Mouse (Mus musculus) ES-E14 (cell line): Measurements from ENCODE around the gene Cd151. TPM values are rescaled to one million over a fixed set of nuclear protein-coding genes. Genes with fewer than 3 reads are reported as not detected.

Experiments used
- DNase-seq: peaks from one replicate; pipeline ENCODE4 v3.0.0-alpha.2; 2013; ENCODE audit warnings: low read depth, low spot score
- H3K27ac ChIP-seq: 2 replicates; pipeline ENCODE4 v1.5.1; 2012; ENCODE audit warnings: low read depth, mild to moderate bottlenecking, low read length, moderate library complexity, mixed read lengths; ENCODE audit not compliant: poor library complexity, insufficient read depth, severe bottlenecking
- H3K36me3 ChIP-seq: 2 replicates; pipeline ENCODE4 v1.6.1; 2012; ENCODE audit warnings: mild to moderate bottlenecking, low read length, moderate library complexity, mixed read lengths; ENCODE audit not compliant: control insufficient read depth, poor library complexity, insufficient read depth, severe bottlenecking
- H3K4me1 ChIP-seq, 2 experiments: fragments of 150-350 bp in 1 of 2; sonication (generic) in 1 of 2; 2 replicates each; pipeline ENCODE4 v1.6.1; 2012; ENCODE audit warnings: low read length in 2 of 2, mild to moderate bottlenecking in 1 of 2, mixed read lengths in 1 of 2; ENCODE audit not compliant: control insufficient read depth in 2 of 2, insufficient read depth in 2 of 2, poor library complexity in 1 of 2
- H3K4me3 ChIP-seq, 2 experiments: fragments of 150-350 bp in 1 of 2; sonication (generic) in 1 of 2; 2 replicates each; pipeline ENCODE4 v1.5.1; 2012; ENCODE audit warnings: low read length in 2 of 2, low read depth in 1 of 2, mild to moderate bottlenecking in 1 of 2, mixed read lengths in 1 of 2; ENCODE audit not compliant: insufficient read depth in 1 of 2, poor library complexity in 1 of 2, severe bottlenecking in 1 of 2
- H3K9ac ChIP-seq: 2 replicates; pipeline ENCODE4 v1.6.1; 2012; ENCODE audit warnings: low read depth, mild to moderate bottlenecking, low read length, mixed read lengths; ENCODE audit not compliant: poor library complexity, insufficient read depth, severe bottlenecking
- H3K9me3 ChIP-seq: fragments of 150-350 bp; sonication (generic); 2 replicates; pipeline ENCODE4 v1.6.1; 2012; ENCODE audit warnings: low read depth, mild to moderate bottlenecking, low read length; ENCODE audit not compliant: control insufficient read depth, insufficient read depth
- CHD2 ChIP-seq: IDR thresholded peaks from 2 replicates; pipeline ENCODE4 v1.6.1; 2014; ENCODE audit warnings: mild to moderate bottlenecking, low read depth, low read length, inconsistent platforms
- HCFC1 ChIP-seq: IDR thresholded peaks from 2 replicates; pipeline ENCODE4 v1.6.1; 2012; ENCODE audit warnings: low read length, inconsistent platforms, borderline replicate concordance; ENCODE audit not compliant: insufficient read depth
- MAFK ChIP-seq: IDR thresholded peaks from 2 replicates; pipeline ENCODE4 v1.6.1; 2014; ENCODE audit warnings: mild to moderate bottlenecking, low read depth, low read length, inconsistent platforms; ENCODE audit not compliant: insufficient read depth
- ZC3H11A ChIP-seq: IDR thresholded peaks from 2 replicates; pipeline ENCODE4 v1.6.1; 2012; ENCODE audit warnings: low read depth, mild to moderate bottlenecking, inconsistent platforms, low read length, borderline replicate concordance
- ZNF384 ChIP-seq: IDR thresholded peaks from 2 replicates; pipeline ENCODE4 v1.6.1; 2012; ENCODE audit warnings: low read depth, low read length, inconsistent platforms
- in situ Hi-C, 2 experiments: fragments of 600-800 bp; cut with MboI; formaldehyde crosslinking; loops; one replicate each; pipeline ENCODE4 v1.15.1; 2025; ENCODE audit warnings: low sequenced_read_pairs in 2 of 2, inconsistent platforms in 1 of 2; ENCODE audit not compliant: unreplicated experiment in 2 of 2
- total RNA-seq: library from RNA; depleted of rRNA; stranded (reverse); fragments of 300-350 nt; gene quantifications from 2 replicates; pipeline ENCODE4 v1.2.3, GENCODE M21; 2012

Gene Cd151
- total RNA-seq, 1 experiment, result 238 TPM

GRCm38 (mm10) chr7:141471236-141471635, 4.0 kb downstream of the Cd151 start:
- no peak overlapping the region for H3K27ac ChIP-seq
- TF ChIP-seq ZNF384 (no peak), MAFK (no peak), HCFC1 (no peak)
- H3K9me3 ChIP-seq, result no peaks in the 10 kb centered on the region
- DNase-seq, result no peak
- no peak overlapping the region for H3K4me3 ChIP-seq
- in situ Hi-C loops, result no loop called here
- peaks cover 29% of the 10 kb centered on the region for H3K36me3 ChIP-seq
- H3K4me1 ChIP-seq, result peaks cover 3 to 32% of the 10 kb centered on the region in 2 experiments; a peak in 3 of 4 replicates
- H3K9ac ChIP-seq, result no peak overlapping the region

- TF ChIP-seq ZC3H11A (no peak), MAFK (no peak), HCFC1 (no peak), ZNF384 (no peak), CHD2 (no peak)
- peaks cover 0 to 32% of the 10 kb centered on the region in 2 experiments; a peak in 3 of 4 replicates for H3K4me1 ChIP-seq
- H3K36me3 ChIP-seq, result peaks cover 29% of the 10 kb centered on the region
- DNase-seq, result no peak
- in situ Hi-C loops, result no loop called here
- no peak overlapping the region for H3K4me3 ChIP-seq
- H3K9me3 ChIP-seq, result no peaks in the 10 kb centered on the region
- H3K9ac ChIP-seq, result no peak overlapping the region
- H3K27ac ChIP-seq, result no peak overlapping the region
Observed at GRCm38 (mm10) chr7:141472226-141472625, 5.0 kb downstream of the Cd151 start.

GRCm38 (mm10) chr7:141472763-141473162, 5.6 kb downstream of the Cd151 start:
- Histone ChIP-seq H3K9me3 (no peaks in the 10 kb centered on the region), H3K9ac (no peak overlapping the region), H3K36me3 (peaks cover 29% of the 10 kb centered on the region), H3K27ac (no peak overlapping the region), H3K4me1 (peaks cover 0 to 32% of the 10 kb centered on the region in 2 experiments; a peak in 3 of 4 replicates), H3K4me3 (no peak overlapping the region)
- in situ Hi-C loops, result no loop called here
- no peak for DNase-seq
- TF ChIP-seq MAFK, result no peak
- no peak for TF ChIP-seq ZNF384
- no peak for TF ChIP-seq HCFC1
- no peak for TF ChIP-seq CHD2
- no peak for TF ChIP-seq ZC3H11A

DNA sequence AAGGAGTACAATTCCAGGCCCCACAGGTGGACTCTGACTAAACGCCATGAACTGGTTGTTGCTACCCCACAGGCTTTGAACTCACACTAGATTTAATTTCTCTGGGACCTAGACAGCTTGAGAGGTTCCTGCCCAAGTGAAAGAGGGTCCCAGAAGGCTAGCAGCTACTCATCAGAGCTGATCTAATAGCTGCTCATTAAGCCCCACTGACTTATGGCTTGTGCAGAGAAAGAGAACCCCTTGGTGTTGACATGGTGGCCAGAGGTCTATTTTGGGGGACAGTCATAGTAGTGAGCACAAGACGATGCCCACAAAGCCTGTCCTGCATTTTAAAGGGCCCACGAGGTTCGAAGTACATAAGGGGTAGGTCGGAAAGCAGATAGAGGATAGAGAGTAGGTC, 7.0 kb downstream of the Cd151 start:
- Histone ChIP-seq H3K9me3 (no peaks in the 10 kb centered on the region), H3K36me3 (peaks cover 27% of the 10 kb centered on the region), H3K27ac (no peak overlapping the region), H3K9ac (peak overlapping the region; percentile 89), H3K4me3 (peak overlapping the region; percentile 88 to 98), H3K4me1 (peaks cover 0 to 23% of the 10 kb centered on the region in 2 experiments; a peak in 3 of 4 replicates)
- no peak for TF ChIP-seq CHD2
- no peak for TF ChIP-seq MAFK
- in situ Hi-C loops, result no loop called here
- DNase-seq, result no peak

DNA sequence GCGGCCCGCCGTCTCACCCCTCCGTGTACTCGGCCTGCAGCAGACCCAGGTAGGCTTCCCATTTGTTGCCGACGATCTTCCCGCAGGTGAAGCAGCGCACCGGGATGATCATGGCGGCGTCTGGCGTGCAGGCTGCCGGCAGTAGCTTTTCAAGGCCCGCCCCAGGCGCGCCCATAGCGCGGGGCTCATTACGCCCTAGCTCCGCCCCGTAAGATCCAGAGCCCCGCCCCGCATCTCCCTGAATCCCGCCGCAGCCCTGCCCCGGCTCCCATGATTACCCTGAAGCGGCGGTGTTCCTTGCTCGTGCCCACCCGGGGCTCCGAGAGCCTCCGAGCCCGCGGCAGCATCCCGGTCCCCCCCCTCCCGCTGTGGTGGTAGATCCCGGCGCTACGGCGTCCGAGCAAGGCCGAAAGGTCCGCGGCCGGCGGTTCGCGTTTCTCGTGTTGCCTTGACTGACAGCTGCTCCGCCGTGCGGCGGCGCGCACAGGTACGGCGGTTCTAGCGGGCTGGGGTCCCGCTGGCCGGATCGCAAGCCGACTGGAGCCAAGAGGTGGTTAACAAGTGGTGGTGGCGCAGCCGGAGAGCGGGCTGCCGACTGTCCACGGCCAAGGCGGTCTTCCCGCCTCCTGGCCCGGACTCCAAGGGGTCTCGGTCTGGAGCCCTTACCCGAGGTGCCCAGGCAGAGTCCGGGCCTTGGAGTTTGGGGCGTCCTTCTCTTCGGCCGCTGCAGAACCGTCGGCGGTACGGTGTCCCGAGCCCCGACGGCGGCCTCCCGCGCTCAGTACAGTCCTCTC, 8.0 kb downstream of the Cd151 start, which contains the start of the genes Polr2l and Tspan4:
Polr2l (minus strand) TSS at position 122 of the 794 bp plus-strand sequence.
Tspan4 (plus strand) TSS at position 230 of the 794 bp plus-strand sequence.
- Histone ChIP-seq H3K4me3 (peak within 1 kb of the TSS; percentile 88 to 98), H3K9me3 (no peaks in the 10 kb centered on the region), H3K27ac (peak within 1 kb of the TSS; percentile 64; the same call in 1 of the 2 replicates), H3K36me3 (peaks cover 18% of the 10 kb centered on the region), H3K9ac (peak within 1 kb of the TSS; percentile 89), H3K4me1 (peaks cover 0 to 15% of the 10 kb centered on the region in 2 experiments; a peak in 3 of 4 replicates)
- no peak for DNase-seq
- TF ChIP-seq HCFC1 (peak; percentile 65; the same call in 1 of the 2 replicates), ZNF384 (no peak), ZC3H11A (no peak), MAFK (no peak), CHD2 (no peak)
- in situ Hi-C loops, result no loop called here
